Mouse (Mus musculus) thymus, postnatal 0 days (tissue): ENCODE measurements at regions not wholly inside any gene's neighbourhood (a gene's known extent, or its start where the extent isn't known, plus 50 kb on each side); places are given as distances from the start of the nearest gene placed in this dataset.
A peak's percentile ranks its signal among the peaks of the same experiment; 100 is the strongest.

ENCODE experiments used
- DNase-seq: peaks from one replicate; pipeline ENCODE4 v3.0.0-alpha.2; 2015; ENCODE audit warnings: low spot score

DNA sequence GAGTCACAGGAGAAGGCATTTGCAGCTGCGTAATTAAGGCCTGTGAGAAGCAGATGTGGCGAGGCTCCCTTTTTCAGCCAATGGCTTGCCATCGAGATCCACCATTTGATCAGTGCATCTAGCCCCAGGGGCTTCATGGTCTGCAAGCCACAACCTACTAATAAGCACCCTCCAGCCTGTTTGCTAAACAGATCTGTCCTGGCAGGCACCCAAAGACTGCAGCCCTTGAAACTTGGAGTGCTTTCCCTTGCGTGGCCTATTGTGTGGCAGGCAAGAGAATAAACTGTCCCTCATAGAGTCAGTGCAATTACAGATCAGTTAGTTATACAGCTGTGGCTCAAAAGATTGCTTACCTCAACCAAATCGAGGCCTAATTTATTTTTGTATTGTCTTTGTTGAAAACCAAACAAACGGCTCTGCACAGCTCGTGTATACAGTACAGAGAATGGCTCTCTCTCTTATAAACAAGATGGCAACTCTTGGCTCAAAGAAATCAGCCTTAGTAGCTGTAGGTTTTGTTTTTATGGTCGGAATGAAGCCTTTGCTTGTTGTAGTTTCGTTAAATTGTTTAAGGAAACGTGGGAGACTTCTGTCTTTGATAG is 195.9 kb upstream of the Satb2 start:
- DNase-seq, result no peak

- no peak for DNase-seq
Measured at GRCm38 (mm10) chr1:57188796-57189319, 188.6 kb upstream of the 1700066M21Rik start.

DNA sequence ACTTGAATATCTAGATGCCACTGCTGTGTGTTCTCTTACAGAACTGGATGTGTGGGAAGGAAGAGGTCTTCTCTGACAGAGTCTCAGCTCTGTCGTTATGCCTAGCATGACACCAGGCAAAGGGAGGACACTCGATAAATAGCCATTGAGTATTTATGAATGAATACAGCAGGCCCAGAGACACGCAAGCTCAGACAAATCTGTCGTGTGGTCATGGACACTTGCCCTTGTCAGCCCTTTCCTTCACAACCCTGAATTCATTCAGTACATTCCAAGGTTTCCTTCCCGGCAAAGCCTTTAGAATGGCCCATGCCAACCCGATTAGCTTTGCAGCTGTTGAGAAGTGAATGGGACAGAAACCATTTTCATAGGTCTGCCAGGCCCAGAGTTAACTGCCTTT is 176.1 kb upstream of the 1700066M21Rik start:
- no peak for DNase-seq

- DNase-seq, result no peak
Measured at GRCm38 (mm10) chr1:57204331-57204730, 173.1 kb upstream of the 1700066M21Rik start.

- DNase-seq, result peak; percentile 38
Measured at GRCm38 (mm10) chr1:57205198-57205987, 172.0 kb upstream of the 1700066M21Rik start.

DNA sequence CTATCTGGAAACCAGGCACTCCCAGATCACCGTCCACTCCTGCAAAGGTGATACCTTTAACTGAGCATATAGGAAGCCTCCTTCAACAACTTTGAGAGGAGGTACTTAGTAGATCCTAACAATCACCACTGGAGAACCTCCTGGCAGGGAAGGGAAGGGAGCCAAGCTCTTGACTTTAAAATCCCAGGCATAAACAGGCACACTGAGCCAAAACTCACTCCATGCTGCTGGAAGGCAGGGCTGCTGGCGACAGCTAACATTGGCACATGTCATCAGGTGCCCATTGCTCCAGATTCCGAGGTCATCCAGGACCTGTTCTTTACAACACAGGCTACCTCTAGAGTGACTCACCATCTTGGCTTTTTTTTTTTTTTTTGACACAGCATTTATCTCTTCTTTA is 170.9 kb upstream of the 1700066M21Rik start:
- DNase-seq, result no peak

- DNase-seq, result no peak
Measured at GRCm38 (mm10) chr1:57206944-57207343, 170.5 kb upstream of the 1700066M21Rik start.

DNA sequence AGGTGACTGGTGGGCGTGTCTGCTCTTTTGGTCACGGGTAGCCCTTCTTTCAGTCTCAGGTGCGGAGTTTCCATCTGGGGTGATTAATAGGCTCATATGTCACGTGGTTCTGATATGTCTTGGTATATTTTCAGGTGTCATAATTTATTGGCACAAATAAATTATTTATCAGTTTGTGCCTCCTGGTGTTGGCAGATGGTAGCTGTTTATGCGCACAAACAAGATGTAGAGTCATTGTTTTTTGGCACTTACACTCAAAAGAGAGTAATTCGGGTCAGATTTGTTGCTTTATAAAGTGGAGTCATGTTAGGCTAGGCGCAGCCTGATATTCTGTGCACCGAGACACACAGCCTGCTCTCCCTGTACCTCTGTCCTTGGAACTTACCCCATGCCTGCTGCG is 169.0 kb upstream of the 1700066M21Rik start:
- no peak for DNase-seq

- no peak for DNase-seq
Measured at GRCm38 (mm10) chr1:57209281-57209680, 168.1 kb upstream of the 1700066M21Rik start.

DNA sequence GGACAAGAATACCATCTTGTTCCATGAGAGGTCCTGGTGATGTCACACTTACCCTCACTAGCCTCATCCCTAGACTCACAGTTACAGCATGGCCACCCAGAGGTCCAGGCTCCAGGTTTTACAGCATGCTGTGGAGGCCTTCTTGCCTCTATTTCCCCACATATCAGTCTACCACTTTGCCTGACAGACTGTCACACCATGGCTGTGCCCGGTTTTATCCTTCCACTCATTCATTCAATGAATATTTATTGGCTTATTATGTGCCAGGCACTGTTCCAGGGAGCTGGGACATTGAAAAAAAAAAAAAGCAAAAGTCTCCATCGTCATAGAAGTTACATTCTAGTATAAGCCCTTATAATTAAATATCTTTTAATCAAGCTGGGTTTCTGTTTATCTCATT is 166.4 kb upstream of the 1700066M21Rik start:
- no peak for DNase-seq

DNA sequence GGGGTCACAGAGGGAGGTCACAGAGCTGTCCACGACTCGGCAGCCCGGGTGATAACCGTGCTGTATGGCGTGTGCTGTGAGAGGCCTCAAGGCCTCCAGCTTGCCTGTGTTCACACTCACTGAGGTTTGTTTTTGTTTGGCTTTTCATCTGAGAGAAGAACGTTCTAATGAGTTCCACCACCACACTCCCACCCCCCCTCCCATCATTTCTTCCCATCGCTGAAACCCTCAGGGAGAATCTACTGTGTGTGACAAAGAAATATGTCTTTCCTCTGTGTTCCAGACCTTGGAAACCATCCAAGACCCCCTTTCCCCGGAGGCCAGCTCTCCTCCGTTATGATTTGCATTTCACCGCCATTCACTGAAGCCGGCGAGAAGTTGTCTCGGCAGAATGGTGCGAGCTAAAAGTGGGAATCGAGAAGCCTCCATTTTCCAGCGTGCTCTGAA is 164.0 kb upstream of the 1700066M21Rik start:
- no peak for DNase-seq

- no peak for DNase-seq
Measured at GRCm38 (mm10) chr1:57214266-57214665, 163.2 kb upstream of the 1700066M21Rik start.

GRCm38 (mm10) chr1:57217656-57218055 is 159.8 kb upstream of the 1700066M21Rik start:
- DNase-seq, result no peak

DNA sequence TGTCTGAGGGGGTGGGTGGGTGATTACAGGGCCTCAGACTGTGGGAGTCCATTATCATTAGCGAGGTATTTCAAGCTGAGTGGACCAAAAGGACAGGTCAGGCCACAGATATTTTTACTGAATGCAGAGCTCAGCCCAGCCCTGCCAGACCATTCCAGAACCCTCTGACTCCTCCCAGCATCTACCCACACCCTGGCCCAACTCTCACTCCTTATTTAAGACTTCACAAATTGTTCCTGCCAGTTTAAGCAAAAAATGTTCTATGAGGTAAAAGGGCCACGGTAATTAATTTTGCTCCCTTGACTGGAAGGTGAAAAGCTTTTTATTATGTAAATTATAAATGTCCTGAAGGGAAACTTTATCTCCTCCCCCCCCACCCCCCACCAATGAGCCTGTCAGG is 159.3 kb upstream of the 1700066M21Rik start:
- DNase-seq, result no peak

DNA sequence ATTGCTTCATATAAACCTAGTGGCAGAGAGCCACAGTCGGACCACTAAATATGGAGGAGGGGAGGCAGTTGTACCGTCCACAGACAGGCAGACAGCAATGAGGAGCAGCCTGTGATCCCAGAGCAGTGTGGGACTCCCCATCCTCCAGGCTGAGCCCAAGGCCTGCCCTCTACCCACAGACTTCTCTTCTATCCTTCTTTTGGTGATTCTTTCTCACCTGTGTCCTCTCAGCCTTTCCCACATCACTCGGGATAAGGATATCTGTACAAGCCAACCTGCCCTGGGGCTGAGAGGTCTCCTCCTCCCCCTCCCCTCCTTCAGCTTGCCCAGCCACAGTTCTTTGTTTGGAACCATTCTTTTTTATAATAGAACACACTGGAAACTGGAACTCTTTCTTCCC is 158.8 kb upstream of the 1700066M21Rik start:
- DNase-seq, result no peak

- DNase-seq, result no peak
Measured at GRCm38 (mm10) chr1:57224425-57225104, 152.9 kb upstream of the 1700066M21Rik start.

- DNase-seq, result no peak
Measured at GRCm38 (mm10) chr1:57243607-57244408, 133.6 kb upstream of the 1700066M21Rik start.

GRCm38 (mm10) chr1:57259626-57260025 is 117.8 kb upstream of the 1700066M21Rik start:
- DNase-seq, result no peak

DNA sequence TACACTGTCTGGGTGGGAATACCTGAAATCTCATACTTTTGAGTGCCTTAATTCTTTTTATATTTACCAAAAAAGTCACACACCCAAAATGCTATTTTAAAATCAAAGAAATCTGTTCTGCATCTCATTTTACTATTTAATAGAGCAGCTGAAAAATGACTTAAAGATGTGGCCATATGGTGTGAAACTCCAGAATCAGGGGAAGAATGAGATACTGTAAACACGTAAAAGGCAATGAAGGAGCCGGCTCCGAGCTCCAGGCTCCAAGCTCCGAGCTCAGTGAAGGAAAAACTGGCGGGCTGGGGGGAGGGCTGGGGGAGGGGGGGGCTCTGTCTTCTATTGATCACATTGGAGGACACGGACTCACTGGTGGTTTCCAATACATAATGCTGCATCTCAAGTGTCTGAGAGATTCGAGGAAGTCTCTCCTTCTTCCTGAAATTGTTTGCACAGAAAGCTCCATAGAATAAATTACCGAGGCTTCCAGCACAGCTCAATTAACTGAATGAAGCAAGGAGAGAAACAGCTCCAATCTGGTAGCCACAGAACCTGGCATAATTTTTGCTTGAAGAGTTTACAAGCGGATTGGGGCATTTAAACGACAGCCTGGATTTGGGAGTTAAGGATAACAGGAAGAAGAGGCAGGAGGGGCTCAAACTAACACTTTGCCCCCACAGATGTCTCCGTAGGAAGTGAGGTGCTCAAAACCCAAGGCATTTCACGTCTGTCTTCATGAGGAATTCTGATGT is 112.2 kb upstream of the 1700066M21Rik start:
- DNase-seq, result no peak

- no peak for DNase-seq
Measured at GRCm38 (mm10) chr1:57266695-57267094, 110.7 kb upstream of the 1700066M21Rik start.

GRCm38 (mm10) chr1:57267851-57268250 is 109.6 kb upstream of the 1700066M21Rik start:
- no peak for DNase-seq
